Mouse (Mus musculus): Measurements from ENCODE around the gene Wnt7b.

- TF ChIP-seq POLR2A (IDR thresholded peaks at IDR 0.05; ENCODE audit: extremely low read depth, insufficient read depth, low read length) (no peak), CTCF (IDR thresholded peaks at IDR 0.05; ENCODE audit: low read depth, low read length) (no peak)
Measured at GRCm38 (mm10) chr15:85615537-85616100, 33.3 kb upstream of the Wnt7b start.

Measured in liver, adult 2 months (tissue).